Mouse (Mus musculus): ENCODE results near the gene Porcn. TPM values are rescaled to one million over a fixed set of nuclear protein-coding genes. Genes with fewer than 3 reads are reported as not detected.

Gene Porcn
- polyA plus RNA-seq, 1 experiment from 2014 or later: 1.3 TPM

GRCm38 (mm10) chrX:8211490-8212207, 5.3 kb upstream of the Porcn start:
- no peak overlapping the region for H3K9ac ChIP-seq (ENCODE audit: low read depth, low read length)
- H3K36me3 ChIP-seq (ENCODE audit: control insufficient read depth, insufficient read depth): no peaks in the 10 kb centered on the region
- H3K4me1 ChIP-seq (ENCODE audit: control insufficient read depth, low read depth, low read length): no peaks in the 10 kb centered on the region; the same call in 1 of the 2 replicates
- H3K4me3 ChIP-seq (ENCODE audit: low read depth, low read length): no peak overlapping the region
- no peaks in the 10 kb centered on the region for H3K9me3 ChIP-seq (replicated peaks; ENCODE audit: control insufficient read depth, low read length)
- no peak overlapping the region for H3K4me2 ChIP-seq (ENCODE audit: low read depth, low read length)
- 45% methylated on average over 7 of the region's 7 CpGs for WGBS (ENCODE audit: insufficient replicate concordance)
- no peaks in the 10 kb centered on the region for H3K27me3 ChIP-seq (ENCODE audit: control insufficient read depth, insufficient read depth, low read depth, low read length)
- no peak overlapping the region for H3K27ac ChIP-seq (ENCODE audit: low read length)
- no peak for ATAC-seq (ENCODE audit: low read depth)

DNA sequence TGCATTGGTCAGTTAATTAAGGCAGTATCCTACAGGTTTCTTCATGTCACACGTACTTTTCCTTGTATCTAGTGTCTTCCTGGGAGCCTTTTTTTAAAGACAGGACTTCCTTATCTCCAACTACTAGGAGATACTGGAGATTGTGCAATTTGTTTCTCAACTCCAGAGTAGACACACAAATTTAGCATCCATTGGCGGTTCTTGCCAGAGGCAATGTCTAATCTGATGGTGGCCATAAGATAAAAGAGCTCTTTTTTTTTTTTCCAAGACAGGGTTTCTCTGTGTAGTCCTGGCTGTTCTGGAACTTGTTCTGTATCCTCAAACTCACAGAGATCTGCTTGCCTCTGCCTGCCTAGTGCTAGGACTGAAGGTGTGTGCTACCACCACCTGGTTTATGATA, 3.4 kb upstream of the Porcn start:
- 33% methylated on average over 2 of the region's 2 CpGs for WGBS (ENCODE audit: insufficient replicate concordance)
- ATAC-seq (ENCODE audit: low read depth): no peak

DNA sequence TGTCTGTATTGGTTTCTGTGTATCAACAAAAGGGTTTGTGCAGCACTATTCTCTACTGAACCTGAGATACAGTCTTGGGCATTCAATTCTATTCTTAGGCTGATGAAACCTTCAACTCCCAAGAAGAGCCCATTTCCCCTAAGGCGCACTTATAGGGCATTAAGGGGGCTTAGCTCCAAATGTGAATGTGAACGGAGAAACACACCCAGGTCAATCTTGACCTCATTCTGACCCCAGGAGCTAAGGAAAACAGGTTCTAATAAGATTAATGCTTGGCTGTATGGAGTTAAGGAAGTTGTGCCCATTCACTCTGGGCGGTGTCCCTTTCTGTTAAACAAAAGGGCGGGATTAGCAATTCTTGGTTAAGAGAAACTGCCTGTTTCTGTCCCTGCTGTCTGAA, 899 bp upstream of the Porcn start:
- no peak overlapping the region for H3K9ac ChIP-seq (ENCODE audit: low read depth, low read length)
- WGBS (ENCODE audit: insufficient replicate concordance): 32% methylated on average over 4 of the region's 4 CpGs
- H3K4me3 ChIP-seq (ENCODE audit: low read depth, low read length): no peak overlapping the region
- H3K27me3 ChIP-seq (ENCODE audit: control insufficient read depth, insufficient read depth, low read depth, low read length): peaks cover 6% of the 10 kb centered on the region
- H3K27ac ChIP-seq (ENCODE audit: low read length): no peak overlapping the region
- no peaks in the 10 kb centered on the region for H3K9me3 ChIP-seq (replicated peaks; ENCODE audit: control insufficient read depth, low read length)
- no peak for ATAC-seq (ENCODE audit: low read depth)
- no peaks in the 10 kb centered on the region; the same call in 1 of the 2 replicates for H3K4me1 ChIP-seq (ENCODE audit: control insufficient read depth, low read depth, low read length)
- H3K36me3 ChIP-seq (ENCODE audit: control insufficient read depth, insufficient read depth): no peaks in the 10 kb centered on the region
- no peak overlapping the region for H3K4me2 ChIP-seq (ENCODE audit: low read depth, low read length)

More for the DNA sequence above, 3.4 kb upstream of the Porcn start:
- no peak overlapping the region for H3K9ac ChIP-seq (ENCODE audit: low read depth, low read length)
- H3K4me1 ChIP-seq (ENCODE audit: control insufficient read depth, low read depth, low read length): no peaks in the 10 kb centered on the region; the same call in 1 of the 2 replicates
- H3K9me3 ChIP-seq (replicated peaks; ENCODE audit: control insufficient read depth, low read length): no peaks in the 10 kb centered on the region
- H3K36me3 ChIP-seq (ENCODE audit: control insufficient read depth, insufficient read depth): no peaks in the 10 kb centered on the region
- no peak overlapping the region for H3K4me3 ChIP-seq (ENCODE audit: low read depth, low read length)
- H3K27me3 ChIP-seq (ENCODE audit: control insufficient read depth, insufficient read depth, low read depth, low read length): peaks cover 6% of the 10 kb centered on the region
- no peak overlapping the region for H3K4me2 ChIP-seq (ENCODE audit: low read depth, low read length)
- H3K27ac ChIP-seq (ENCODE audit: low read length): no peak overlapping the region

GRCm38 (mm10) chrX:8206694-8207197, 421 bp upstream of the Porcn start:
- ATAC-seq (ENCODE audit: low read depth): no peak
- H3K9ac ChIP-seq (ENCODE audit: low read depth, low read length): no peak overlapping the region
- H3K9me3 ChIP-seq (replicated peaks; ENCODE audit: control insufficient read depth, low read length): no peaks in the 10 kb centered on the region
- H3K4me1 ChIP-seq (ENCODE audit: control insufficient read depth, low read depth, low read length): no peaks in the 10 kb centered on the region; the same call in 1 of the 2 replicates
- WGBS (ENCODE audit: insufficient replicate concordance): 22% methylated on average over 11 of the region's 11 CpGs
- H3K27ac ChIP-seq (ENCODE audit: low read length): no peak overlapping the region
- H3K36me3 ChIP-seq (ENCODE audit: control insufficient read depth, insufficient read depth): no peaks in the 10 kb centered on the region
- H3K27me3 ChIP-seq (ENCODE audit: control insufficient read depth, insufficient read depth, low read depth, low read length): peaks cover 6% of the 10 kb centered on the region
- H3K4me3 ChIP-seq (ENCODE audit: low read depth, low read length): peak overlapping the region; percentile 43
- H3K4me2 ChIP-seq (ENCODE audit: low read depth, low read length): peak overlapping the region; percentile 57

DNA sequence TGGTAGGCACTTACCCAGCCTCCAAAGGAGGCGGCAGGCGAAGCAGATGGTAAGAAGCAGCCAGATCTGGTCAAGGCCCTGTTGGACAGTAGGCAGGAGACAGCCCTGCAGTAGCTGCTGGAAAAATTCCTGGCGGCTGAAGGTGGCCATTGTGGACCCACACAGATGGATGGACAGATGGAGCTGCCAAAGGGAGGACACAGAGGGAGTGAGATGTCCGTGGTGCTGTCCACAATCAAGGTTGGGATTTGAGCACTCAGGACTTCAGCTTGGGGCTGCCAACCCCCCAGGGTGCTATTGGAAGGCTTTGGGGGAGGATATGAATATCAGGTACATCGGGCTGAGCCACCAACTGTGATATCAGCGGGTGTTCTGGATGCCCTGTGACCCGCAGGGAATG, 774 bp downstream of the Porcn start:
- H3K9ac ChIP-seq (ENCODE audit: low read depth, low read length): no peak overlapping the region
- no peak overlapping the region for H3K27ac ChIP-seq (ENCODE audit: low read length)
- no peaks in the 10 kb centered on the region for H3K36me3 ChIP-seq (ENCODE audit: control insufficient read depth, insufficient read depth)
- WGBS (ENCODE audit: insufficient replicate concordance): 28% methylated on average over 7 of the region's 7 CpGs
- peak overlapping the region; percentile 57; the same call in 1 of the 2 replicates for H3K4me2 ChIP-seq (ENCODE audit: low read depth, low read length)
- no peak overlapping the region for H3K4me3 ChIP-seq (ENCODE audit: low read depth, low read length)
- ATAC-seq (ENCODE audit: low read depth): no peak
- no peaks in the 10 kb centered on the region for H3K9me3 ChIP-seq (replicated peaks; ENCODE audit: control insufficient read depth, low read length)
- H3K27me3 ChIP-seq (ENCODE audit: control insufficient read depth, insufficient read depth, low read depth, low read length): peaks cover 6% of the 10 kb centered on the region
- no peaks in the 10 kb centered on the region; the same call in 1 of the 2 replicates for H3K4me1 ChIP-seq (ENCODE audit: control insufficient read depth, low read depth, low read length)

- Histone ChIP-seq H3K4me1 (ENCODE audit: control insufficient read depth, low read depth, low read length) (no peaks in the 10 kb centered on the region; the same call in 1 of the 2 replicates), H3K9me3 (replicated peaks; ENCODE audit: control insufficient read depth, low read length) (no peaks in the 10 kb centered on the region), H3K4me2 (ENCODE audit: low read depth, low read length) (no peak overlapping the region), H3K9ac (ENCODE audit: low read depth, low read length) (no peak overlapping the region), H3K27me3 (ENCODE audit: control insufficient read depth, insufficient read depth, low read depth, low read length) (peaks cover 6% of the 10 kb centered on the region), H3K27ac (ENCODE audit: low read length) (no peak overlapping the region), H3K4me3 (ENCODE audit: low read depth, low read length) (no peak overlapping the region), H3K36me3 (ENCODE audit: control insufficient read depth, insufficient read depth) (no peaks in the 10 kb centered on the region)
- ATAC-seq (ENCODE audit: low read depth): no peak
- 41% methylated on average over 4 of the region's 4 CpGs for WGBS (ENCODE audit: insufficient replicate concordance)
Observed at GRCm38 (mm10) chrX:8205088-8205487, 1.2 kb downstream of the Porcn start.

DNA sequence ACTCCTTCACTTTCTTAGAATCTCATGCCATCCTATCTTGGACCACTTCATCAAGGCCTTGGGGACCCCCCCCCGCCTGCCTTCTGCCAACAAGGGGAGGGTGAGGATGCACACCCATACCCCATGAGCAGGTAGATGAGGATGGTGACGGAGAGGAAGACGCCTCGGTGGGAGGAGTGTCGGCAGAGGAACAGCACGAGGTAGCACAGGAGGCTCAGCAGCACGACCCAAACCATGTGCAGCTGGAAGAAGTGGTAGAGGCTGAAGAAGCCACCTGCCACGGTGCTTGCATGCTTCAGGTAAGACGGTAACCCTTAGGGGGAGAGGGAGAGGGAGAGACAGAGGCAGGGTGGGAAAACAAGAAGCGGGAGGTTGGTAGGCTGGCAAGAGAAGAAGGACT, 2.2 kb downstream of the Porcn start:
- Histone ChIP-seq H3K27ac (ENCODE audit: low read length) (no peak overlapping the region), H3K9ac (ENCODE audit: low read depth, low read length) (no peak overlapping the region), H3K4me1 (ENCODE audit: control insufficient read depth, low read depth, low read length) (no peaks in the 10 kb centered on the region; the same call in 1 of the 2 replicates), H3K4me2 (ENCODE audit: low read depth, low read length) (no peak overlapping the region), H3K9me3 (replicated peaks; ENCODE audit: control insufficient read depth, low read length) (no peaks in the 10 kb centered on the region), H3K4me3 (ENCODE audit: low read depth, low read length) (no peak overlapping the region), H3K27me3 (ENCODE audit: control insufficient read depth, insufficient read depth, low read depth, low read length) (peaks cover 6% of the 10 kb centered on the region), H3K36me3 (ENCODE audit: control insufficient read depth, insufficient read depth) (no peaks in the 10 kb centered on the region)
- no peak for ATAC-seq (ENCODE audit: low read depth)
- 61% methylated on average over 10 of the region's 10 CpGs for WGBS (ENCODE audit: insufficient replicate concordance)

DNA sequence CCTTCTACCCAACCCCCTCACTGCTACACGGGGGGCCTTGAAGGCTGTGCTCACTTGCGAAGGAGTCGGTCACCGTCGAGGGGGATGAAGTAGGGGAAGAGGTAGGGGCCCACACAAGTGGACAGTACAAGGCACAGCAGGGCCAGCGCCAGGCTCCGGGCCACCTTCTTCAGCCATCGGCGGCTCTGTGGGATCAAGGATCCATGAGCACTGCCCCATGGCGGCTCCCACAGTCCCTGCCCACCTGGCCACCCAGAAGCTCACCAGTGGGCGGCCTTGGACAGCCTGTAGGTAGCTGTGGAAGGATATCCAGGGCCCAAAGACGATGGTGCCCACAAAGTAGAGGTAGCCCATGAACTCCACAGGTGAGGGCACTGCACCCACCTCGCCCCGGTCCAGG, 3.2 kb downstream of the Porcn start:
- H3K4me2 ChIP-seq (ENCODE audit: low read depth, low read length): no peak overlapping the region
- no peak overlapping the region for H3K4me3 ChIP-seq (ENCODE audit: low read depth, low read length)
- H3K27ac ChIP-seq (ENCODE audit: low read length): no peak overlapping the region
- ATAC-seq (ENCODE audit: low read depth): no peak
- H3K36me3 ChIP-seq (ENCODE audit: control insufficient read depth, insufficient read depth): no peaks in the 10 kb centered on the region
- H3K4me1 ChIP-seq (ENCODE audit: control insufficient read depth, low read depth, low read length): no peaks in the 10 kb centered on the region; the same call in 1 of the 2 replicates
- H3K27me3 ChIP-seq (ENCODE audit: control insufficient read depth, insufficient read depth, low read depth, low read length): peaks cover 6% of the 10 kb centered on the region
- H3K9ac ChIP-seq (ENCODE audit: low read depth, low read length): no peak overlapping the region
- 72% methylated on average over 14 of the region's 14 CpGs for WGBS (ENCODE audit: insufficient replicate concordance)
- no peaks in the 10 kb centered on the region for H3K9me3 ChIP-seq (replicated peaks; ENCODE audit: control insufficient read depth, low read length)

GRCm38 (mm10) chrX:8193419-8193723, 13.0 kb downstream of the Porcn start, which contains the start of gene Ebp:
Gene Ebp, minus strand, starts transcription at chrX:8193512.
- peak within 1 kb of the TSS; percentile 83 for H3K27ac ChIP-seq (ENCODE audit: low read length)
- H3K27me3 ChIP-seq (ENCODE audit: control insufficient read depth, insufficient read depth, low read depth, low read length): no peaks in the 10 kb centered on the region
- peak within 1 kb of the TSS; percentile 75 for H3K4me3 ChIP-seq (ENCODE audit: low read depth, low read length)
- no peaks in the 10 kb centered on the region for H3K9me3 ChIP-seq (replicated peaks; ENCODE audit: control insufficient read depth, low read length)
- H3K4me1 ChIP-seq (ENCODE audit: control insufficient read depth, low read depth, low read length): peaks cover 2% of the 10 kb centered on the region
- ATAC-seq (ENCODE audit: low read depth): peak; percentile 15
- H3K9ac ChIP-seq (ENCODE audit: low read depth, low read length): peak within 1 kb of the TSS; percentile 80
- WGBS (ENCODE audit: insufficient replicate concordance): 21% methylated on average over 10 of the region's 10 CpGs
- no peaks in the 10 kb centered on the region for H3K36me3 ChIP-seq (ENCODE audit: control insufficient read depth, insufficient read depth)
- H3K4me2 ChIP-seq (ENCODE audit: low read depth, low read length): peak within 1 kb of the TSS; percentile 88

Data from liver, embryonic 16.5 days (tissue).